Mouse (Mus musculus) midbrain, postnatal 0 days (tissue): ENCODE measurements around the gene Traf2. TPM values are rescaled to one million over a fixed set of nuclear protein-coding genes. Genes with fewer than 3 reads are reported as not detected.
"Not testable (repeated sequence)": the region's sequence is repeated elsewhere in the genome, so short reads cannot be mapped to it uniquely, and the experiment has no call there.

Experiments used
- ATAC-seq: fragments of 200-750 bp; cut with Nextera tagmentation; 2 replicates; pipeline ENCODE4 v1.8.0; 2017; ENCODE audit warnings: moderate number of reproducible peaks, mild to moderate bottlenecking, moderate TSS enrichment, moderate library complexity; ENCODE audit not compliant: low FRiP score
- DNase-seq: peaks from one replicate; pipeline ENCODE4 v3.0.0-alpha.2; 2015; ENCODE audit warnings: low spot score
- H3K27ac ChIP-seq: fragments of 300-500 bp; sonication (generic); 2 replicates; pipeline ENCODE4 v1.5.1; 2014; ENCODE audit warnings: low read depth, mild to moderate bottlenecking, low read length, mixed read lengths
- H3K27me3 ChIP-seq: fragments of 300-500 bp; sonication (generic); 2 replicates; pipeline ENCODE4 v1.6.1; 2014; ENCODE audit warnings: low read length, control low read depth, mixed read lengths; ENCODE audit not compliant: insufficient read depth
- H3K36me3 ChIP-seq: fragments of 300-500 bp; sonication (generic); 2 replicates; pipeline ENCODE4 v1.6.1; 2014; ENCODE audit warnings: low read length, control low read depth, mixed read lengths; ENCODE audit not compliant: insufficient read depth
- H3K4me1 ChIP-seq: fragments of 300-500 bp; sonication (generic); 2 replicates; pipeline ENCODE4 v1.6.1; 2014; ENCODE audit warnings: mild to moderate bottlenecking, control low read depth, antibody characterized with exemption, low read length, mixed read lengths; ENCODE audit not compliant: insufficient read depth
- H3K4me2 ChIP-seq: fragments of 300-500 bp; sonication (generic); 2 replicates; pipeline ENCODE4 v1.6.1; 2014; ENCODE audit warnings: low read depth, mild to moderate bottlenecking, low read length, mixed read lengths; ENCODE audit not compliant: poor library complexity, severe bottlenecking
- H3K4me3 ChIP-seq: fragments of 300-500 bp; sonication (generic); 2 replicates; pipeline ENCODE4 v1.5.1; 2014; ENCODE audit warnings: low read depth, mild to moderate bottlenecking, low read length, moderate library complexity
- H3K9ac ChIP-seq: fragments of 300-500 bp; sonication (generic); replicated peaks from 2 replicates; pipeline ENCODE4 v1.6.1; 2014; ENCODE audit warnings: mild to moderate bottlenecking, low read length, moderate library complexity, mixed read lengths; ENCODE audit not compliant: poor library complexity, severe bottlenecking
- H3K9me3 ChIP-seq: fragments of 300-500 bp; sonication (generic); 2 replicates; pipeline ENCODE4 v1.6.1; 2016; ENCODE audit warnings: low read length, control low read depth
- CTCF ChIP-seq: IDR thresholded peaks from 2 replicates; pipeline ENCODE4 v1.5.1; 2016; ENCODE audit warnings: antibody characterized with exemption, mild to moderate bottlenecking
- WGBS: fragments of 180-500 bp; shearing (Covaris S2); extraction: QIAGEN DNeasy Blood & Tissue Kit; methylation state at CpG from one replicate; pipeline ENCODE4 v1.1.7; 2014; 5-methylcytosine and 5-hydroxymethylcytosine counted together
- polyA plus RNA-seq: library from polyadenylated mRNA; unstranded; fragments of >200 nt; fragmentation: Nextera tagmentation; extraction: Ambion mirVana; gene quantifications from 2 replicates; pipeline ENCODE4 v1.2.1, GENCODE M21; 2015
- total RNA-seq: library from RNA; depleted of rRNA; stranded (reverse); fragments of >200 nt; gene quantifications from 2 replicates; pipeline ENCODE4 v1.2.3, GENCODE M21; 2014

Traf2 gene
- total and polyA plus RNA-seq, 2 experiments from 2014 or later = 5.5 to 7.0 TPM

- WGBS = 52% methylated on average over 2 of the region's 2 CpGs
- ATAC-seq, H3K9ac ChIP-seq, H3K4me2 ChIP-seq, H3K9me3 ChIP-seq, H3K36me3 ChIP-seq, H3K27ac ChIP-seq, H3K4me3 ChIP-seq, H3K27me3 ChIP-seq, DNase-seq: not testable (repeated sequence)
- H3K4me1 ChIP-seq = peaks cover 15% of the 10 kb centered on the region; the same call in 1 of the 2 replicates
- TF ChIP-seq CTCF = peak; percentile 21
Measured at GRCm38 (mm10) chr2:25555479-25555878, 8.7 kb upstream of the Traf2 start.

GRCm38 (mm10) chr2:25553171-25553786 lies 6.5 kb upstream of the Traf2 start:
- not testable (repeated sequence) for H3K9ac ChIP-seq, H3K4me3 ChIP-seq, DNase-seq, H3K4me2 ChIP-seq, ATAC-seq, H3K36me3 ChIP-seq, H3K4me1 ChIP-seq, H3K9me3 ChIP-seq, H3K27ac ChIP-seq, H3K27me3 ChIP-seq
- 91% methylated on average over 4 of the region's 4 CpGs for WGBS

- DNase-seq = peak; percentile 57
- WGBS = 33% methylated on average over 5 of the region's 5 CpGs
- no peak for ATAC-seq
Measured at GRCm38 (mm10) chr2:25551186-25551585, 4.4 kb upstream of the Traf2 start.

GRCm38 (mm10) chr2:25549021-25549991 lies 2.6 kb upstream of the Traf2 start:
- no peak overlapping the region for H3K9ac ChIP-seq
- H3K4me1 ChIP-seq = peaks cover 4% of the 10 kb centered on the region; the same call in 1 of the 2 replicates
- no peak overlapping the region for H3K4me3 ChIP-seq
- no peaks in the 10 kb centered on the region for H3K27me3 ChIP-seq
- H3K4me2 ChIP-seq = no peak overlapping the region
- H3K9me3 ChIP-seq = no peaks in the 10 kb centered on the region
- no peaks in the 10 kb centered on the region for H3K36me3 ChIP-seq
- WGBS = 83% methylated on average over 9 of the region's 9 CpGs
- ATAC-seq = no peak
- no peak for DNase-seq
- H3K27ac ChIP-seq = no peak overlapping the region
- TF ChIP-seq CTCF = no peak

More at GRCm38 (mm10) chr2:25551186-25551585, 4.4 kb upstream of the Traf2 start:
- peak; percentile 79 for TF ChIP-seq CTCF
- Histone ChIP-seq H3K9me3 (no peaks in the 10 kb centered on the region), H3K4me2 (no peak overlapping the region), H3K27me3 (no peaks in the 10 kb centered on the region), H3K4me3 (no peak overlapping the region), H3K4me1 (peaks cover 2% of the 10 kb centered on the region; the same call in 1 of the 2 replicates), H3K36me3 (no peaks in the 10 kb centered on the region), H3K27ac (no peak overlapping the region), H3K9ac (no peak overlapping the region)

- no peak for DNase-seq
- peak; percentile 55 for ATAC-seq
- H3K27ac ChIP-seq = no peak overlapping the region
- H3K4me1 ChIP-seq = peaks cover 4% of the 10 kb centered on the region; the same call in 1 of the 2 replicates
- 13% methylated on average over 25 of the region's 43 CpGs for WGBS
- H3K4me2 ChIP-seq = peak overlapping the region; percentile 83
- H3K9ac ChIP-seq = peak overlapping the region; percentile 51
- no peak for TF ChIP-seq CTCF
- peak overlapping the region; percentile 52 for H3K4me3 ChIP-seq
- H3K27me3 ChIP-seq = no peaks in the 10 kb centered on the region
- H3K36me3 ChIP-seq = no peaks in the 10 kb centered on the region
- H3K9me3 ChIP-seq = no peaks in the 10 kb centered on the region
Measured at GRCm38 (mm10) chr2:25545996-25546810, 537 bp downstream of the Traf2 start.
